Mouse (Mus musculus) cerebellum, adult 2 months (tissue): ENCODE results near the gene Psmd14.

Experiments
- CTCF ChIP-seq: fragments of 200-500 bp; IDR thresholded peaks from 2 replicates; pipeline ENCODE4 v1.5.1; 2011; ENCODE audit warnings: low read depth, mild to moderate bottlenecking, control low read depth, low read length, moderate library complexity, borderline replicate concordance; ENCODE audit not compliant: insufficient read depth
- POLR2A ChIP-seq: fragments of 200-500 bp; IDR thresholded peaks from 2 replicates; pipeline ENCODE4 v1.6.1; 2011; ENCODE audit warnings: low read length, control low read depth, borderline replicate concordance; ENCODE audit not compliant: insufficient read depth

DNA sequence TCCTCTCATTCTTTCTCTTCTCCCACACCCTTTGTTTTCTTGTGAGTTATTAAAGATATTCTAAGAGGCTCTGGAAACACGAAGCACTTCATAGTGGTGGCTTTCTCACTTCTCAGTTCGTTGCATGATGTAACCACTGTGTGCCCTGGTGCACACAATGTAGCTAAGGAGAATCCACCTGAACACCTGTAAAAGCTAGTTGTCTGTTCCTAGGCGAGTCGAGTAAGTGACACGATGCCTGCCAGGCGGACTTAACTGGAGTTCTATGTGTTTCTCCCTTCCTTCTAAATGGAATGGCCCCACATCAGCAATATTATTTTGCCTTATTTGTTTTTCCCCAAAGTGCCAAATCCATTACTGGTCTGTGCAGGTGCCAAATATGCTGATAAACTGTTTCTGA lies 101.6 kb downstream of the Psmd14 start:
- TF ChIP-seq CTCF (no peak), POLR2A (no peak)
